Mouse (Mus musculus) urinary bladder, postnatal 4 days (tissue): ENCODE data around the gene Clip3.

Experiments used
- DNase-seq, 2 experiments: peaks; one replicate each; pipeline ENCODE4 v3.0.0; 2021 to 2022; ENCODE audit warnings: low spot score in 2 of 2

Clip3 gene

GRCm38 (mm10) chr7:30326427-30326826, 34.9 kb downstream of the Clip3 start:
- DNase-seq: no peak

- DNase-seq: no peak
Observed at GRCm38 (mm10) chr7:30327140-30327539, 35.6 kb downstream of the Clip3 start.

GRCm38 (mm10) chr7:30328379-30328778, 36.9 kb downstream of the Clip3 start:
- DNase-seq: no peak

GRCm38 (mm10) chr7:30331887-30332286, 40.4 kb downstream of the Clip3 start:
- peak; percentile 65 to 76 for DNase-seq

GRCm38 (mm10) chr7:30332622-30333259, 41.2 kb downstream of the Clip3 start:
- DNase-seq: no peak

GRCm38 (mm10) chr7:30333436-30333835, 41.9 kb downstream of the Clip3 start:
- peak in 1 of 2 experiments; percentile 49 for DNase-seq

GRCm38 (mm10) chr7:30334563-30334962, 43.0 kb downstream of the Clip3 start:
- DNase-seq: no peak

GRCm38 (mm10) chr7:30335688-30336087, 44.2 kb downstream of the Clip3 start:
- no peak for DNase-seq

- DNase-seq: peak; percentile 76 to 91
Observed at GRCm38 (mm10) chr7:30336384-30336783, 44.9 kb downstream of the Clip3 start.

GRCm38 (mm10) chr7:30339432-30340109, 48.0 kb downstream of the Clip3 start:
- DNase-seq: no peak

GRCm38 (mm10) chr7:30346635-30347379, 55.3 kb downstream of the Clip3 start:
- peak in 1 of 2 experiments; percentile 43 for DNase-seq

GRCm38 (mm10) chr7:30347828-30348227, 56.3 kb downstream of the Clip3 start:
- DNase-seq: peak in 1 of 2 experiments; percentile 50

- DNase-seq: peak in 1 of 2 experiments; percentile 76
Observed at GRCm38 (mm10) chr7:30353279-30353822, 61.8 kb downstream of the Clip3 start.

- DNase-seq: no peak
Observed at GRCm38 (mm10) chr7:30354059-30354458, 62.5 kb downstream of the Clip3 start.
